Mouse (Mus musculus) midbrain, embryonic 13.5 days (tissue): ENCODE results near the gene Rbm11. TPM values are rescaled to one million over a fixed set of nuclear protein-coding genes. Genes with fewer than 3 reads are reported as not detected.

Experiments used
- polyA plus RNA-seq: library from polyadenylated mRNA; unstranded; fragments of >200 nt; fragmentation: Nextera tagmentation; extraction: Ambion mirVana; gene quantifications from 2 replicates; pipeline ENCODE4 v1.2.1, GENCODE M21; 2015

The Rbm11 gene
- polyA plus RNA-seq, 1 experiment from 2014 or later, result 2.0 TPM

Other genes starting within 250 kb of the Rbm11 start
- gene Lipi, start 6.8 kb upstream of the Rbm11 start, polyA plus RNA-seq, result 0.13 TPM in 1 of 2 replicates, not detected in the other
- gene Hspa13, start 174.3 kb downstream of the Rbm11 start, polyA plus RNA-seq, result 40.8 and 43.1 TPM in 2 replicates